Mouse (Mus musculus) heart, embryonic 11.5 days (tissue): ENCODE results near the gene Vasn. TPM values are rescaled to one million over a fixed set of nuclear protein-coding genes. Genes with fewer than 3 reads are reported as not detected.

Experiments
- polyA plus RNA-seq: library from polyadenylated mRNA; unstranded; fragments of >200 nt; fragmentation: Nextera tagmentation; extraction: Ambion mirVana; gene quantifications from 2 replicates; pipeline ENCODE4 v1.2.1, GENCODE M21; 2014

Vasn gene
- polyA plus RNA-seq, 1 experiment from 2014 or later, result 10.6 TPM

Other genes with a start within 250 kb of the Vasn start
- gene Adcy9, start 219.4 kb upstream of the Vasn start, polyA plus RNA-seq, result 0.99 and 1.2 TPM in 2 replicates
- gene Srl, start 98.1 kb upstream of the Vasn start, polyA plus RNA-seq, result 147 and 191 TPM in 2 replicates
- 7.3 and 9.4 TPM in 2 replicates for gene Tfap4, start 80.1 kb upstream of the Vasn start, polyA plus RNA-seq
- 19.3 and 23.3 TPM in 2 replicates for gene Glis2, start 45.2 kb upstream of the Vasn start, polyA plus RNA-seq
- gene Pam16, start 15.0 kb upstream of the Vasn start, polyA plus RNA-seq, result 119 and 134 TPM in 2 replicates
- 63.6 and 72.6 TPM in 2 replicates for gene Dnaja3, start within 50 bp of the Vasn start, polyA plus RNA-seq
- 12.1 and 12.4 TPM in 2 replicates for gene Coro7, start 39.8 kb downstream of the Vasn start, polyA plus RNA-seq
- 53.1 and 58.3 TPM in 2 replicates for gene Nmral1, start 79.4 kb downstream of the Vasn start, polyA plus RNA-seq
- gene Hmox2, start 86.4 kb downstream of the Vasn start, polyA plus RNA-seq, result 102 and 109 TPM in 2 replicates
- 113 and 118 TPM in 2 replicates for gene Cdip1, start 150.4 kb downstream of the Vasn start, polyA plus RNA-seq
- gene 4930562C15Rik, start 195.5 kb downstream of the Vasn start, polyA plus RNA-seq, result 0.25 and 0.79 TPM in 2 replicates
- gene Ubald1, start 240.4 kb downstream of the Vasn start, polyA plus RNA-seq, result 27.4 and 28.8 TPM in 2 replicates
- 96.8 and 112 TPM in 2 replicates for gene Mgrn1, start 246.3 kb downstream of the Vasn start, polyA plus RNA-seq